Mouse (Mus musculus) layer of hippocampus, adult 18-20 months (tissue): ENCODE results near the gene Rab5c. TPM values are rescaled to one million over a fixed set of nuclear protein-coding genes. Genes with fewer than 3 reads are reported as not detected.

ENCODE experiments used
- DNase-seq, 2 experiments: peaks; one replicate each; pipeline ENCODE4 v3.0.0; 2022; ENCODE audit warnings: low spot score in 2 of 2
- total RNA-seq, 2 experiments: library from RNA; stranded (reverse); gene quantifications; 2 replicates each; pipeline ENCODE4 v1.2.3; 2021

The Rab5c gene
- total RNA-seq, 2 experiments from 2014 or later, result 149 to 156 TPM

- DNase-seq, result no peak
These were observed 16.1 kb downstream of the Rab5c start for GRCm38 (mm10) chr11:100721776-100722492.

- DNase-seq, result no peak
These were observed 16.8 kb downstream of the Rab5c start for GRCm38 (mm10) chr11:100721254-100721653.

- no peak for DNase-seq
These were observed 17.7 kb downstream of the Rab5c start for GRCm38 (mm10) chr11:100720345-100720744.

- DNase-seq, result no peak
These were observed 18.1 kb downstream of the Rab5c start for GRCm38 (mm10) chr11:100719893-100720292.

- no peak for DNase-seq
These were observed 18.7 kb downstream of the Rab5c start for GRCm38 (mm10) chr11:100719312-100719711.

- no peak for DNase-seq
These were observed 19.1 kb downstream of the Rab5c start for GRCm38 (mm10) chr11:100718866-100719265.

- DNase-seq, result no peak
These were observed 19.6 kb downstream of the Rab5c start for GRCm38 (mm10) chr11:100718462-100718861.

- peak in 1 of 2 experiments; percentile 54 for DNase-seq
These were observed 21.4 kb downstream of the Rab5c start for GRCm38 (mm10) chr11:100716649-100717048.

GRCm38 (mm10) chr11:100714948-100715347 lies 23.1 kb downstream of the Rab5c start:
- DNase-seq, result peak in 1 of 2 experiments; percentile 45

GRCm38 (mm10) chr11:100714534-100714915 lies 23.5 kb downstream of the Rab5c start:
- DNase-seq, result peak; percentile 65 to 91

- peak in 1 of 2 experiments; percentile 46 for DNase-seq
These were observed 24.1 kb downstream of the Rab5c start, which contains the start of gene Hspb9 for GRCm38 (mm10) chr11:100713735-100714533. Gene Hspb9, plus strand, starts transcription at chr11:100713850.

GRCm38 (mm10) chr11:100713174-100713573 lies 24.8 kb downstream of the Rab5c start:
- no peak for DNase-seq

GRCm38 (mm10) chr11:100711783-100712615 lies 26.0 kb downstream of the Rab5c start, which contains the start of gene Kat2a:
Gene Kat2a, minus strand, starts transcription at chr11:100712465.
- peak; percentile 81 to 90 for DNase-seq

GRCm38 (mm10) chr11:100710977-100711376 lies 27.0 kb downstream of the Rab5c start:
- DNase-seq, result no peak

- no peak for DNase-seq
These were observed 27.5 kb downstream of the Rab5c start for GRCm38 (mm10) chr11:100710528-100710927.

GRCm38 (mm10) chr11:100709201-100709810 lies 28.7 kb downstream of the Rab5c start:
- DNase-seq, result no peak

GRCm38 (mm10) chr11:100705095-100705747 lies 32.8 kb downstream of the Rab5c start:
- no peak for DNase-seq

- DNase-seq, result no peak
These were observed 34.0 kb downstream of the Rab5c start, which contains the start of gene Dhx58 for GRCm38 (mm10) chr11:100703851-100704531. Gene Dhx58, minus strand, starts transcription at chr11:100704271.

GRCm38 (mm10) chr11:100703366-100703765 lies 34.6 kb downstream of the Rab5c start:
- no peak for DNase-seq

- no peak for DNase-seq
These were observed 35.1 kb downstream of the Rab5c start for GRCm38 (mm10) chr11:100702906-100703305.
